Mouse (Mus musculus) neural tube, embryonic 10.5 days (tissue): ENCODE data around the gene S100a11.
A peak's percentile ranks its signal among the peaks of the same experiment; 100 is the strongest.
"Not testable (repeated sequence)": the region's sequence is repeated elsewhere in the genome, so short reads cannot be mapped to it uniquely, and the experiment has no call there.

Experiments
- DNase-seq: peaks from one replicate; pipeline ENCODE4 v3.0.0-alpha.2; 2017; ENCODE audit warnings: low spot score; ENCODE audit errors: extremely low spot score

Gene S100a11

DNA sequence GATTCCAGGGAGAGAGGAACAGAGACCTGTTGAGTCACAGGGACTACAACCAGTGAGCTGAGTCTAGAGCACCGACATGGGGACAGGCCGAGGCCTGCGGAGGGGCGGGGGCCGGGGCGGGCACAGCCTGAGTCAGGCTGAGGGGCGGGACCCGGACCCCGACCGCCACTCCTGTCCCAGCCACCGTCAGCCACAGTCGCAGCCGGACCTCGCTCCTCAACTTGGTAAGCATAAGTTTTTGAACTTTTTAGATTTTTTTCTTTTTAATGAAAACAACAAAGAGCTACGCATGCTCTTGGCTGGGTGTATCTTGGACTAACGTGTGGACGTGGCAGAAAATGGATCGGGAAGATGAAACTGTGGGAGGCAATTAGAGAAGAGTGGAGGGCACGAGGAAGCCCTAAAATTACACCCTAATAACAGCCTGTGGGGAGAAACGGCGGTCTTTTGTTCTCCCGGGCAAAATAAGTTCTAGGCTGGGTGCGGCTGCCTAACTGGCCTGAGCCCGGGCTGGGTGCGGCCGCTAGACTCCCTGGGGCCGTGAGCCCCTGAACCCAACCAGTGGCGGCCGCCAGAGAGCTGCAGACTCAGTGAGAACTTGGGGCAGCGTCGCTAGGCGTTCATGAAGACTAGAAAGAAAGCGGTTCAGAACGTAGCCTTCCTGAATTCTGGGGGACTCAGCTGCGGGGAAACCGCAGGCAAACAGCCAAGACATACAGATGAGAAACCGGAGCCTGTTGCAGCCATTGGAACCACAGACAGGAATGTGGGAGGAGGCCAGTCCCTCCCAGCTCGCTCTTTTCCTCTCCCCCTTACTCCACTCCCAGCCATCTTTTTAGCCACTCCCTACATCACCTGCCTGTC lies at the start of gene S100a11:
Gene S100a11 (plus strand): TSS at position 159 of the 864 bp plus-strand sequence.
- DNase-seq, result peak; percentile 69

DNA sequence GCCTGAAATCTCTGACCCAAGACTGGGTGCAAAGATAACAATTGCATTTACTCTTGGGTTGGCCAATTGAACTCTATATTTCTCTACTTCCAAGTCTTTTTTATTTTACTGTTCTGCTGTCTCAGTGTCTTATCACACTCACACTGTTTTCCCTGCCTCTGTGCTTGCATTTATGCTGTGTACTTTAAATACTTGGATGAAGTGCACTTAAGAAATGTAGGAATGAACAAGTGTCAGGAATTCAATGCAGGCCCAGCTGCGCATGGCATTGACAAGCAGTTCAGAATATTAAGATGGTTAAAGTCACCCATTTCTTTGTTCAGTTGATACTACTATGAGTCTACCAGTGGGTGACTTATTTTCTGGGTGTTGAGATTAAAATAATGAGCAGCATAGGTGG lies 40.2 kb upstream of the S100a11 start:
- no peak for DNase-seq

DNA sequence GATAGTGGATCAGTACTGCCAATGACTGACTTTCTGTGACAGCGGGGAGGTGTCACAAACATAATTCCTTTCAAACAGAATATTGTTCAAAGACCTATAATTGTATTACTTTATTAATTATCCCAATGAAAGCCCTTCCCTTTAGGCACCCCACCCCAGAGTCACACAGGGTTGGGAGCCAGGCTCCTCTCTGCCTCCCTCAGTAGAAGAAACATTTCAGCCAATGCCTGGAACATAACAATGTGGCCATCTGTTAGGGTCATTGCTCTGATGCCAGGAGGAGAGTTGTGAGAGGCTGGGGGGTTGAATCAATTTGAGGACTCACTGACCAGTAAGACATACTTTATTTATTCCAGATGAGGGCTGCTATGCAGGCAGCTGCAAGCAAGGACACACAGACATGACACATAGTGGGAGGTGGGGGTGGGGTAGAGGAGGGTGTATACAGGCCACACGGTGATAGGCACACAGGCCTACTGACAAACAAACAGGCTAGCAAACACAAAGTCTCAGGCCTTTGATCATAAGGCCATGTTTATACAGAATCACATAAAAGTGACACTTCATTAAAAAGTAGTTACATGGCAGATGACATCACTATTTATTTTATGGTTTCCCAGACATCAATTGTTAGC lies 38.2 kb upstream of the S100a11 start:
- peak; percentile 14 for DNase-seq

DNA sequence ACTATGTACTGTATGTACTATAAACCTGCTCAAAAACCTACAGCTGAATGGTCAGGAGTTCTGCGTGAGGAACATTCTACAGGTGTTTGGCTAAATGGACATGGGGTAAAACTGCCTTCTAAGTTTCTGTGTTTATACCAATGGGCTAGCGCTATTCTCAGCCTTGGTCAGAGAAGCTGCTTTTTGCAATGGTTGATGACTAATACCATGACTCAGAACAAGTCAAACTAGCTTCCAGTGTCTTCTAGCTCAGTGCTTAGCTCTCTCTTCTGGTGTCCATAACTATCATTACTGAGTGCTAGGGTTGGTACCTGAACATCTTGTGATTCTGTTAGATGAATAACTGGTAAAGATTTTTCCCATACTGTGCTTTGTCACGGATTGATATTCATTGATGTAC lies 34.7 kb upstream of the S100a11 start:
- no peak for DNase-seq

DNA sequence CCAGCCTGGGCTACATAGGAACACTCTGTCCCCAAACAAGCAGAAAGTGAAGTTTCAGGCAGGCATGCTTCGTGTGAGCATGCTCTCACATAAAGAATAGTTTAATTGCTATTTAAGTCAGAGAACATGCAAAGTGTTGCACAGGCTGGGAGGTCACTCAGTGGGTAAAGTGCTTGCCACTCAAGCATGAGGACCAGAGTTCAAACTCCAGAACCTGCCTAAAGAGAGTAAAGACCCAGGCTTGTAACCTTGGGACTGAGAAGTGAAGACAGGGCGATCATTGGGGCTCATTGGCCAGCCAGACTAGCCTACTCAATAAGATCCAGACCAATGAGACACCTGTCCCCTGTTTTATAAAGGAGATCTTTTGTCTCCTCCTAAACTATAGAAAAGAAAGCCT lies 31.7 kb upstream of the S100a11 start:
- no peak for DNase-seq

DNA sequence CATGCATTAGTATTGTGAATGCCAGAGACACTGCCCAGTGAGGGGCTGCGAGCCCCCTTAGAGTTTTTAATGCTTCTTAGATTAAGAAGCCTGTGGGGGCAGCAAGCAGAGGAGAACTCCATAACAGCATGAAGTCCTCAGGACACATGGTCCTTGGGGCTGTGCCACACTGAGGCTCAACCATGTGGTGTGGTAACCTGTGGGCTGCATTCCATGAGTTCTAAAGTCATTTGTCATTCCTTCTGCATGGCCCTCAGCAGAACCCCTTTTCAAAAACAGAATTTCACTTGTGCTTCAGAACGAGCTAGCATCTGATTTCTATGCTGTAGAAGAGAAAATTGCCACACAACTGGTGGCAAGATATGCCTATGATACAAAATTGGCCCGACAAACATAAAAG lies 28.1 kb upstream of the S100a11 start:
- no peak for DNase-seq

DNA sequence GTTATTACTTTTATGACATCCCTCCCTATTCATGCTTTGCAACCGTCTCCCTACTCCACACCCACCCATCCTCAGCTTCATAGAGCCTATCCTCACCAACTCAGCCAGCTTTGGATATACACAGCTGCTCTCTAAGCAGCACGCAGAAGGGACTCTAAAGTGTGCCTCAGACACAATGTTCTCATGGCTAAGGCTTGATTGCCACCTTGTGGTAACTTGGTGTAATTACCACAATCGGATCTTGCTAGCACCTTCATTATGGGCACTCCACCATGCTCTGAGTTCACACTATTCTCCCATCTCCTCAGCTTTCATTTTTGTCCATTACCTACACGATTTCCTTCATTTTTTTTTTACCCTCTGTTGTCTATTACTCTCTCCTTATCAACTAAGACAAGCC lies 26.3 kb upstream of the S100a11 start:
- DNase-seq, result peak; percentile 45

DNA sequence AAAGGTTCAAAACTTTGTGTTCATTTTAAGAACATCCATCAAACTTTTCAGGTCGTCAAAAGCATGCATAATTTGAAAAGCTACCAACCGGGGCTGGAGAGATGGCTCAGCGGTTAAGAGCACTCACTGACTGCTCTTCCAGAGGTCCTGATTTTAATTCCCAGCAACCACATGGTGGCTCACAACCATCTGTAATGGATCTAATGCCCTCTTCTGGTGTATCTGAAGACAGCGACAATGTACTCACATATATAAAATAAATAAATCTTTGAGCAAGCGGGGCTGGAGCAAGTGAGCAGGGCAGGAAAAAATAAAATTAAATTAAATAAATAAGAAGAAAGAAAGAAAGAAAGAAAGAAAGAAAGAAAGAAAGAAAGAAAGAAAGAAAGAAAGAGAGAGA lies 25.5 kb upstream of the S100a11 start:
- not testable (repeated sequence) for DNase-seq

DNA sequence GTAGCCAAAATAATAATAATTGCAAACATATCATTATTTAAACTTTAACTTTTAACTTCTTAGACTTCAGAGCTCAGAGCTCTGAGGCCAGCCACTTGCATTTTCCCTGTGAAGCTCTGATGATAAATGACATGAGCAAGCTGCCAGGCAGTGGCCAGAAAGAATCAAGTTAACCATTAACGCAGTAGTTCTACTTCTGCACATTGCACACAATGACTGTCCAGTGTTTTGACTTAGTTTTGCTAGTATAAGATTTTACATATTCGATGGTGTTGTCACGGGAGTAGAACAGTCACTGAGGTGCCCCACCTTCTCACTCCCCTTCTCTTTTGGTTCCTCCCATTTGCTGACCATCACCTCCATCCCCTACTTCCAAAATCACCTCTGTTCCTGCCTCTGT lies 23.2 kb upstream of the S100a11 start:
- DNase-seq, result no peak

DNA sequence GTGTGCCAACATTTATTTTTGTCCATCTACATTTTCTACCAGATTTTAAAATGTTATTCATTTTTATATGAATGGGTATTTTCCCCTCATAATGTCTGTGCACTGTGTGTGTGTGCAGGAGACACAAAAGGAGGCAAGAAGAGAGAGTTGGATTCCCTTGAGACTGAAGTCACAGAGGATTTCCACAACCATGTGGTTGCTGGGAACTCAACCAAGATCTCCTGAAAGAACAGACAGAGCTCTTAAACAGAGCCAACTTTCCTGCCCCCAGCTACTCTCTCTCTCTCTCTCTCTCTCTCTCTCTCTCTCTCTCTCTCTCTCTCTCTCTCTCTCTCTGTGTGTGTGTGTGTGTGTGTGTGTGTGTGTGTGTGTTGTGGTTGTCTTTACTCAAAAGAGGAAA lies 21.2 kb upstream of the S100a11 start:
- no peak for DNase-seq

DNA sequence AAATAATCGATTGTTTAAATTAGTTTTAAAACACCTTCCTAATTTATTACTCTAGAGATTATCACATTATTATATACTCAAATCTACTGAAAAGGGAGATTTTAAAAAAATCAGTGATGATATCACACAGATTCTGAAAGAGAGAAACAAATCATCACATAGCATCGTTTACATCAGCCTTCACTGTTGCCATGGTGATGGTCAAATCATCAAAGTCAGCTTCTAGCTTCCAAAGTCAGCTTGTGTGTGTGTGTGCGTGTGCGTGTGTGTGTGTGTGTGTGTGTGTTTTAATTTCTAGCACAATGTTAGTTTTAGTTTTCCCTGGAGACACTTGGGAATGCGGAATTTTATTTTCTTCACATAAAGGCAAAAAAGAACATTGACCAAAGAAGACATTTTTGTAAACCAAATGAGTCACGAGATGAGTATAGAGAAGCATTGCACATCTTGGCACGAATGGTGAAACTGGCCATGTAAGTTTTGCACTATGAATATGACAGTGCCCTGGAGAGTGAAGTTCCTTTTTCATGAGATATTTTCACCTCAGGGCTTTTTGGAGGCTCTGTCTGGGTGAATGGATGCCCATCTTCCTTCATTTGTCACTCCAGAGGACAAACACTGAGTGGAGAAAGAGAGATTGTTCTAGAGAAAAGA lies 15.6 kb upstream of the S100a11 start:
- DNase-seq, result no peak

DNA sequence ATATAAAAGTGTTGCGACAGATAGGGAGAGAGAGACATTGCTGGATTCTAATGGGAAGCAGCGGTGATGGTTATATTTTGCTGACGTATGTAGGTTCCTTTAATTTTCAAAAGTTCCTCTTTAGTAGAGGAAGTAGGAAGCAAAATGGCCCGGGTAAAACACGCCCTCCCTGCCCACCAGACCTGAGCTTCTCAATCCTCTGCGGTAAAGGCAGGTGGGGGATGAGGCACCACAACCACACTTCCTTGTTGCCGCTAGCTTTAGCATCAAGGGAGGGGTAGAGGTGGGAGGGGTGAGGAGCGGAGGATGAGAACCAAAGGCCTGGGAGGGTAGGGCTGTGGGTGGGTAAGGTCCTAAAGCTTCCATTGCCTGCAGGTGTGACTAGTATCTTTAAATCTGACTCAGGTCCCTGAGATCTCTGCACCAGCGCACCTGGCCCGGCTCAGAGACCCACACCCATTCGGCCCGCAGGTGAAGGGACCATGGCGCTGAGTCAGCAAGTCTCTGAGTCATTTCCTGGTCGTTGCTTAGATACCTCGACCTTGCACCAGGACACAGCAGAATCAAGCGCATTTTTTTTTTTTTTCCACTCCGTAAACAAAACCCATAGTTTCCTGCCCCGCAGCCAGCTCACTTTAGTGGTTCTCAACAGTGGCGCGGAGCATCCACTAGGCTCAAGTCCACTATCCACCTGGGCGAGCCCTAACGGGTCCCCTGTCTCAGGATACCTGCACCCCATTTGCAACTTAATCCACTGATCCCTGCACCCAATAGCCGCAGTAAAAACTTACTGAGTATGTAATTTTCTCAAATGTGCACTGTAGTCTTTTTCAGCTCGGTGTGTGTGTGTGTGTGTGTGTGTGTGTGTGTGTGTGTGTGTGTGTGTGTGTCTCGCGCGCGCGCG lies 14.1 kb upstream of the S100a11 start:
- no peak for DNase-seq

DNA sequence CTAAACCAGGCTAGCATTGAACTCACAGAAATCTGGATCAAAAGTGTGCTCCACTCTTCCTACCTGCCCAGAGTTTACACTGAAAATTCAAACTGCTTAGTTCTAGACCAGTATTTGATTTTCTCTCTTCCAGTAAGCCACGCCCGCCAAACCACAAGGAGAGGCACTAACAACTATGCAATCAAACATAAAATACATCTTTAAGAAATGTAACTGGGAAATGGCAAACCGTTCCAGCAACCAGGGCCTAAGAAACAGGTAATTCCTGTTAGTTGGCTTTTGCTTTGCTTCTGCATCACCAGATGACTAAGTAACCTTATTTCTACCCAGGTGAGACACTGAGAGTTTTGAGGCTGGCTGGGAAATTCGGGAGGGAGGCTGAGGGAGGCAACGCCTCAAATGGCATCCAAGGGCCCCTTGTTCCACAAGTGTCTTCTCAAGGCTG lies 13.4 kb upstream of the S100a11 start:
- DNase-seq, result no peak

DNA sequence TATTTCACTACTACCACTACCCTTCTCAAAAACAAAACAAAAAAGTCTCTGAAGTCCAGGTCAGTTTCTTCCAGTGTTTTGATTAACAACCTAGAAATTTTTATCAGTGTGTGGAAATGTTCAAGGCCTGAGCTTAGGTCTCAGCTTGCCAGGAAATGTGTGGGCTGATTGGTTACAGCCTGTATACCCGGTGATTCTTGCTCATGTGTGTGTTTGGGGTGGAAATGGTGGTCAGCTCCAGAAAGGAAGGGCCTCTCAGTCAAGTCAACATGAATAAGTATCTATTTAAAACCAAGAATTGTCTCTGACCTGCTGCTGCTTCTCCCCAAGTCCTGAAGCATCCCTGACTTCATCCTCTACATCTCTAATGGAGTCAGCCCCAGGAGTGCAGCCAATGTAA lies 11.0 kb upstream of the S100a11 start:
- DNase-seq, result no peak

DNA sequence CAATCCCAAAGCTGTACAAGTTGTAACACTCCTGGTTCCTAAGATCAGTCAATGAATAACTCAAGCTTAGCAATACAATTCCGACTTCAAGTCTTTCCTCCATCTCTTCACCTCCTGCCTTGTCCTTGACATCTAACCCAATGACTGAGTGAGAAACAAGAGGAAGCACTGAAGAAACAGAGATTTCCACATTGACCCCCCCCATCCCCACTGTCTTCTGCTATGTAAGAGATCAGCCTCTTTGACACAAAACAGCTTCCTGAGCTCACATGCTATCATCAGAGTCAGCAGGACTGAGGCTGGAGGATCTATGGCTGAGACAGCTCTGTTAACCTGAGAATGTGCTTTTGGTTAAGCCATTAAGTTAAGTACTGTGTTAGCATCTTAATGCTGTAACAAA lies 9.3 kb upstream of the S100a11 start:
- no peak for DNase-seq

DNA sequence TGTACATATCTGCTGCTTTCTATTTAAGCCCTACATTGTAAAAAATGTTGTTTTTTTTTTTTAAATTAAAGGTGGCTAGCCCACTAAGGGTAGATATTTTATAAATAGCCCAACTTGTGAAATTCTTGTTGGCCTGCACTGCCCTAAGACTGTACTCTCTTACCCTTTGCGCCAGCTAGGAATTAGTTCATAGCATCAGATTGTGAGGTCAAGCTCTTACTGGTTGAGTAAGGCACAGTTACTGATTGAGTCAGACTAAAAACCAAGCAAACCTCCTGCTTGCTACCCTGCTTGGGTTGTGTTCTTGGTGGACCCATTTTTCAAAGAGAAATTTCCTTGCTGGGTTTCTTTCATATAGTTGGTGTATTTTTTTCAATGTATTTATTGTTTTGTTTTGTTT lies 8.5 kb upstream of the S100a11 start:
- no peak for DNase-seq

DNA sequence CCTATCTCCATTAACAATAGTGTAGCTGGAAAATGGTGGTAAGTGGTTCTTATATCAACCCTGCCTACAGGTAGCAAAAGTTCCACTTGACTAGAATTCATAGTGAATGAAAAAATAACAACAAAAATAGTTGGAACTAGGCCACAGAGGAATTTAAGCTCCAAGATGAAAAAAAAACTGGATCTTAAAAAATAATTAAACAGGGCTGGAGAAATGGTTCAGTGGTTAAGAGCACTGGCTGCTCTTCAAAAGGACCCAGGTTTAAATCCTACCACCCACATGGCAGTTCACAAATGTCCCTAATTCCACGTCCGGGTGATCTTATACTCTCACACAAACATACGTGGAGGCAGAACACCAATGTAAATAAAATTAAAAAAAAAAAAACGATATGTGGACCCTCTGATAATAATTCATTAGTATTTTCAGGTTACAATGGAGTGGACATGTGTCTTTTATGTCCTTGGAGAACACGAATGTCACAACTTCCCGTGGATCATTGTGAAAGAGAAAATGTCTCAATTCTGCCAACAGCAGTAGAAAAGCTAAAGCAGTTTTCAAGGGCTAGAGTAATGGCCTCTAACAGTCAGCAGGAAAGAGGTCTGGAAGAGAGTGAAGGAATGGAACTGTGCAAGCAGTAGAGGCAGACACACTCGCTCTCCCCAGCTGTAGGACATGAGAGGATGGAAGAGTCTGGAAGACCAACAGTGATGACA lies 7.7 kb upstream of the S100a11 start:
- DNase-seq, result no peak

DNA sequence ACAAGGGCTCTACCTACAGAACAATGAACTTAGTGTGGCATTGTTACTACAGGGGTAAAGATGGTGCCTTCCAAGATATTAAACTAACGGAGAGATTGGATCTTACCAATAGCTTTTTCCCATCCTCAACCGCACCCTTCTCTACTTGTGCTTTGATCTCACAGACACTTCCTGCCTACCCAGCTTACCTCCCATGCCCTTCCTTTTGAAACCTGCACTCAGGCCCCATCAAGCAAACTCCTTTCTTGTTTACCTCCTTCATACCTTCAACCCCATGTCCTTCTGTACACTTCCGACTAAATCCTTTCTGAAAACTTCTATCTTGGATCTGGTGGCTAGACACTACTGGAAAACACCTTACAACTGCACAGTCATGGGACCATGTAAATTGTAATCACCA lies 5.7 kb upstream of the S100a11 start:
- DNase-seq, result no peak

DNA sequence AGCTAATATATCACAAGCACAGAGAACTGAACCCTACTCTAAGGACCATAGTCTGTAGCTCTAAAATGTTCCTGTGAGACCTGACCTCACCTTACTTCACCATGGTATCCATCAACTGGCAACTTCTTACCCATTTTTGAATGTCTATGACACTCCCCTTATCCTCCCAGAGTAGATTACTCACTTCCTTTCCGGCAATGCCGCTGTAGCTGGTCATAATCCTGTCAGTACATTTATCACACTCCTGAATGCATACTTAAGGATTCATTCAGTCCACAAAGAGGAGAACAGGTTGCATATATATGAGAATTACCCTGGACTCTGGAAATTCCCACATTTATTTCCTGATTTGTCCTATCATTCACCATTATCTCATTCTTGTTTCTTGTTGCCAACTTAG lies 2.9 kb upstream of the S100a11 start:
- no peak for DNase-seq

DNA sequence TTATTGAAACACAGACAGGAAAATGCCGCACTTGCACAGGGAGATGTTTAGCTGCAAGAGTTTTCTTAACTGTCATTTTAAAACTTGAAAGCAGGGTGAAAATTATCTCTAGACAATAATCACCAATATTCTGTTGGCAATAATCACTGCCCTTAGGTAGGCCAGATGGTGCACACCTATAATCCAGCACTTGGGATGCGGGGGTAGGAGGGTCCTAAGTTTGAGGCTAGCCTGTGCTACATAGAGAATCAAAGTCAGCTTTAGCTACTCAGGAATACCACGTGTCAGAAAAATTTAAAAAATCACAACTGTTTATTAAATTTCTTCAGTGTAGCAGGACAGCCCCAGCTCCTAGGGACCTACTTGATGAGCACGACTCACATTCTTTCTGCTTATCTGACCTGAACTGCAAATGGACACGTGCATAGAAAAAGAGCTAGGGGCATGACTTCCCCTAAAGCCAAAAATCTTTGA lies 395 bp upstream of the S100a11 start:
- DNase-seq, result no peak
